Mouse (Mus musculus) urinary bladder, adult 2 months (tissue): ENCODE measurements around the gene 6030408B16Rik. TPM values are rescaled to one million over a fixed set of nuclear protein-coding genes. Genes with fewer than 3 reads are reported as not detected.
A peak's percentile ranks its signal among the peaks of the same experiment; 100 is the strongest.
"Not testable (repeated sequence)": the region's sequence is repeated elsewhere in the genome, so short reads cannot be mapped to it uniquely, and the experiment has no call there.

ENCODE experiments used
- DNase-seq: peaks from one replicate; pipeline ENCODE4 v3.0.0; 2022; ENCODE audit warnings: low spot score
- polyA plus RNA-seq: library from polyadenylated mRNA; depleted of rRNA; stranded (reverse); fragments of >200 nt; gene quantifications from 2 replicates; pipeline ENCODE4 v1.2.3, GENCODE M21; 2012; rRNA removed

6030408B16Rik gene
- polyA plus RNA-seq, 1 experiment = 3.5 TPM

GRCm38 (mm10) chr15:101321126-101321525 is 28.1 kb downstream of the 6030408B16Rik start:
- no peak for DNase-seq

- no peak for DNase-seq
These were observed 29.1 kb downstream of the 6030408B16Rik start for GRCm38 (mm10) chr15:101322106-101322505.

- no peak for DNase-seq
These were observed 29.6 kb downstream of the 6030408B16Rik start for GRCm38 (mm10) chr15:101322640-101323039.

GRCm38 (mm10) chr15:101323511-101323910 is 30.5 kb downstream of the 6030408B16Rik start:
- no peak for DNase-seq

- DNase-seq = not testable (repeated sequence)
These were observed 31.4 kb downstream of the 6030408B16Rik start for GRCm38 (mm10) chr15:101324409-101324808.

- DNase-seq = no peak
These were observed 33.1 kb downstream of the 6030408B16Rik start for GRCm38 (mm10) chr15:101325991-101326534.

- peak; percentile 92 for DNase-seq
These were observed 34.3 kb downstream of the 6030408B16Rik start for GRCm38 (mm10) chr15:101327282-101327681.

GRCm38 (mm10) chr15:101328876-101329563 is 36.0 kb downstream of the 6030408B16Rik start:
- no peak for DNase-seq

- no peak for DNase-seq
These were observed 36.5 kb downstream of the 6030408B16Rik start for GRCm38 (mm10) chr15:101329564-101329892.

- DNase-seq = no peak
These were observed 38.1 kb downstream of the 6030408B16Rik start for GRCm38 (mm10) chr15:101331090-101331489.

- no peak for DNase-seq
These were observed 39.4 kb downstream of the 6030408B16Rik start for GRCm38 (mm10) chr15:101332370-101332769.

GRCm38 (mm10) chr15:101333165-101333564 is 40.2 kb downstream of the 6030408B16Rik start:
- no peak for DNase-seq

- no peak for DNase-seq
These were observed 40.6 kb downstream of the 6030408B16Rik start for GRCm38 (mm10) chr15:101333648-101334047.

- DNase-seq = peak; percentile 84
These were observed 43.6 kb downstream of the 6030408B16Rik start for GRCm38 (mm10) chr15:101336474-101337174.

- no peak for DNase-seq
These were observed 45.3 kb downstream of the 6030408B16Rik start for GRCm38 (mm10) chr15:101338359-101338758.

GRCm38 (mm10) chr15:101339537-101339936 is 46.5 kb downstream of the 6030408B16Rik start:
- peak; percentile 80 for DNase-seq

- DNase-seq = no peak
These were observed 48.9 kb downstream of the 6030408B16Rik start for GRCm38 (mm10) chr15:101341797-101342515.

Other genes starting within 250 kb of the 6030408B16Rik start
- gene Gm47841, start 245.8 kb upstream of the 6030408B16Rik start, polyA plus RNA-seq = 0.09 and 0.15 TPM in 2 replicates
- gene Fignl2, start 214.6 kb upstream of the 6030408B16Rik start, polyA plus RNA-seq = 7.3 and 7.5 TPM in 2 replicates
- not detected in 2 replicates for gene Ankrd33, start 177.5 kb upstream of the 6030408B16Rik start, polyA plus RNA-seq
- 65.7 and 69.9 TPM in 2 replicates for gene Acvrl1, start 164.7 kb upstream of the 6030408B16Rik start, polyA plus RNA-seq
- gene Acvr1b, start 119.1 kb upstream of the 6030408B16Rik start, polyA plus RNA-seq = 24.8 and 27.1 TPM in 2 replicates
- 8.7 and 9.7 TPM in 2 replicates for gene Grasp, start 69.0 kb upstream of the 6030408B16Rik start, polyA plus RNA-seq
- gene Nr4a1, start 38.9 kb upstream of the 6030408B16Rik start, polyA plus RNA-seq = 11.7 and 12.4 TPM in 2 replicates
- 40.5 and 54.0 TPM in 2 replicates for gene Atg101, start 8.9 kb upstream of the 6030408B16Rik start, polyA plus RNA-seq
- gene Krt80, start 77.0 kb downstream of the 6030408B16Rik start, polyA plus RNA-seq = 4.8 and 6.2 TPM in 2 replicates
- gene Krt7, start 117.8 kb downstream of the 6030408B16Rik start, polyA plus RNA-seq = 711 and 749 TPM in 2 replicates
- 0.03 and 0.15 TPM in 2 replicates for gene Krt87, start 145.6 kb downstream of the 6030408B16Rik start, polyA plus RNA-seq
- gene Krt88, start 154.5 kb downstream of the 6030408B16Rik start, polyA plus RNA-seq = 0.13 and 0.39 TPM in 2 replicates
- not detected in 2 replicates for gene Krt81, start 170.5 kb downstream of the 6030408B16Rik start, polyA plus RNA-seq
- gene Krt86, start 180.3 kb downstream of the 6030408B16Rik start, polyA plus RNA-seq = not detected in 2 replicates
- gene Krt83, start 198.3 kb downstream of the 6030408B16Rik start, polyA plus RNA-seq = 0.09 TPM in 1 of 2 replicates, not detected in the other
- gene Gm49425, start 224.0 kb downstream of the 6030408B16Rik start, polyA plus RNA-seq = not detected in 2 replicates
- gene Krt84, start 239.6 kb downstream of the 6030408B16Rik start, polyA plus RNA-seq = not detected in 2 replicates